8 mouse cellular contexts compared by ENCODE assay signal in the genomic region with DNA sequence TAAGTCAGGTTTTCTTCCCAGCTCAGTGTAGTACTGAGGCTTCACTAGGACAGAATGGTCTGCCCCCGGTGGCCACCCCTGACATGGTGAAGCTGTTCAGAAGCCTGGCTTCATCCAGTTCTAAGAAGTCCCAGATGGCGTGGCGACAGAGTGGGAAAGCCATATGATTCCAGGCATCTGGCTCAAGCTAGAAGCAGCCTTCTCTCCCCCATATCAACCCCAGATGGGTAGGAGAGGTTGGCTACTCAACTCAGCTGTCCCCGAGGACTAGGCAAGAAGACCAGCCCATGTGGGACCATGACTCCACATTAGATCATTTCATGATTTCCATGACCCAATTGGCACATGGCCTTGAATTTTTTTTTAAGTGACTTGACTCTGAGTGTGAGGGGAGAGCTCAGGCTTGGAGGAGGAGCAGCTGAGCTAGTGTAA. TPM values are rescaled to one million over a fixed set of nuclear protein-coding genes. Genes with fewer than 3 reads are reported as not detected.
DNase-seq lines count a peak whose midpoint lies in the region; ATAC-seq and TF ChIP-seq lines count a peak whose summit lies in the region.

No protein-coding gene starts in this region.

- no peak overlapping the region for H3K9ac ChIP-seq in MEL (ENCODE audit: control insufficient read depth, low read depth, low read length, poor library complexity, severe bottlenecking)
- no peak overlapping the region for H3K9ac ChIP-seq in heart, embryonic 15.5 days

- peak; percentile 26 for DNase-seq in adrenal gland, adult 8-10 months
- no peak for DNase-seq in adrenal gland, postnatal 25 days
- peak; percentile 66 for DNase-seq in kidney, postnatal 10 days
- no peak for DNase-seq in kidney, adult 18-20 months
- DNase-seq in MEL (ENCODE audit: low read depth, low spot score), result peak; percentile 24
- no peak for DNase-seq in layer of hippocampus, postnatal 25 days (ENCODE audit: extremely low spot score in 1 of 2, low spot score in 1 of 2)

- no peaks in the 10 kb centered on the region for H3K27me3 ChIP-seq in MEL (ENCODE audit: control insufficient read depth in 1 of 2, insufficient read depth in 2 of 2, low read length in 2 of 2)
- no peaks in the 10 kb centered on the region for H3K27me3 ChIP-seq in heart, embryonic 15.5 days

- no peak overlapping the region for H3K4me2 ChIP-seq in heart, embryonic 15.5 days

- ATAC-seq in heart, embryonic 15.5 days (replicated peaks; ENCODE audit: insufficient number of reproducible peaks, insufficient read depth, low FRiP score, low read depth), result 0 out of 2 replicates have a peak, but pooled peaks have one; percentile 19
- ATAC-seq in megakaryocyte progenitor cell, adult 5-6 weeks (replicated peaks; ENCODE audit: poor library complexity), result no peak

- no peak for TF ChIP-seq RAD21 in MEL (IDR thresholded peaks at IDR 0.05; ENCODE audit: low read depth, low read length)

- no peak for TF ChIP-seq POLR2A in MEL (IDR thresholded peaks at IDR 0.05; ENCODE audit: control insufficient read depth in 1 of 2, insufficient read depth in 1 of 2, low read depth in 1 of 2, low read length in 2 of 2, poor library complexity in 1 of 2)

- peak; percentile 20 to 34 (median 28); a peak in 5 of 6 replicates for TF ChIP-seq CTCF in MEL (IDR thresholded peaks at IDR 0.05 in 2 of 3, conservative IDR thresholded peaks at IDR 0.05 in 1 of 3; ENCODE audit: control insufficient read depth in 1 of 3, insufficient read depth in 1 of 3, low read depth in 2 of 3, low read length in 3 of 3, poor library complexity in 1 of 3, severe bottlenecking in 1 of 3)

- H3K4me1 ChIP-seq in MEL (ENCODE audit: control insufficient read depth in 1 of 2, insufficient read depth in 2 of 2, low read length in 2 of 2), result no peaks in the 10 kb centered on the region
- no peaks in the 10 kb centered on the region for H3K4me1 ChIP-seq in heart, embryonic 15.5 days (replicated peaks)

- 68% methylated on average over 4 of the region's 4 CpGs for WGBS in heart, embryonic 15.5 days

- no peaks in the 10 kb centered on the region for H3K9me3 ChIP-seq in MEL (replicated peaks; ENCODE audit: insufficient read depth, low read length)
- no peaks in the 10 kb centered on the region for H3K9me3 ChIP-seq in heart, embryonic 15.5 days (replicated peaks)

- TF ChIP-seq EP300 in MEL (IDR thresholded peaks at IDR 0.05; ENCODE audit: low read depth in 1 of 2, low read length in 2 of 2), result no peak

- H3K4me3 ChIP-seq in MEL (ENCODE audit: control insufficient read depth in 1 of 2, insufficient read depth in 1 of 2, low read depth in 2 of 2, low read length in 2 of 2), result no peak overlapping the region
- no peak overlapping the region for H3K4me3 ChIP-seq in heart, embryonic 15.5 days

- H3K79me2 ChIP-seq in MEL (ENCODE audit: control insufficient read depth, insufficient read depth, low read length, poor library complexity), result no peaks in the 10 kb centered on the region

- H3K36me3 ChIP-seq in MEL (ENCODE audit: control insufficient read depth in 1 of 2, insufficient read depth in 2 of 2, low read length in 2 of 2), result no peaks in the 10 kb centered on the region; a peak in 1 of 4 replicates
- H3K36me3 ChIP-seq in heart, embryonic 15.5 days, result peaks cover 17% of the 10 kb centered on the region; the same call in 1 of the 2 replicates

- no peak overlapping the region for H3K27ac ChIP-seq in MEL (ENCODE audit: control insufficient read depth, low read depth, low read length)
- H3K27ac ChIP-seq in heart, embryonic 15.5 days, result 0 out of 2 replicates have a peak overlapping the region, but pooled peaks have one; percentile 6

TF ChIP-seq in MEL, 35 proteins besides CTCF, POLR2A, EP300 and RAD21:
- no peak for TF ChIP-seq GABPA (IDR thresholded peaks at IDR 0.05; ENCODE audit: low read depth, low read length)
- TF ChIP-seq MAZ (IDR thresholded peaks at IDR 0.05; ENCODE audit: low read depth, low read length), result no peak
- TF ChIP-seq GATA1 (IDR thresholded peaks at IDR 0.05; ENCODE audit: low read depth, low read length), result no peak
- TF ChIP-seq NELFE (IDR thresholded peaks at IDR 0.05; ENCODE audit: low read depth, low read length), result no peak
- TF ChIP-seq ZMIZ1 (IDR thresholded peaks at IDR 0.05; ENCODE audit: low read depth, low read length), result no peak

RNA-seq across cellular contexts. Expression of gene Sh3pxd2b, which starts 27.5 kb away (rescaled TPM):
- total RNA-seq in adrenal gland, adult 8-10 months (2022), result 10 to 100 TPM in 2 of 4 experiments, 1 to 10 TPM in 2; 5.6 to 10.8 (median 8.8) TPM
- 4.6 and 5.1 TPM in 2 replicates for total RNA-seq in adrenal gland, postnatal 25 days (2021)
- 9.6 and 10.0 TPM in 2 replicates for total RNA-seq in MEL (2012; rRNA removed)
- polyA plus RNA-seq in MEL (2012; ENCODE audit: insufficient read depth in 1 of 2, insufficient read length in 2 of 2, low read depth in 1 of 2, low replicate concordance in 2 of 2, missing spikeins in 1 of 2), result 10 to 100 TPM in 1 of 2 experiments, not detected in 1; 17.0 TPM
- 9.3 and 15.5 TPM in 2 replicates for polyA plus RNA-seq in heart, embryonic 15.5 days (2015; fragmentation: Nextera tagmentation; extraction: Ambion mirVana)
- 10 to 100 TPM in 1 of 2 experiments, 1 to 10 TPM in 1; 9.8 to 10.9 TPM for total RNA-seq in layer of hippocampus, postnatal 25 days (2021)
- 6.1 and 7.2 TPM in 2 replicates for total RNA-seq in megakaryocyte progenitor cell, adult 5-6 weeks (2015)
- total RNA-seq in megakaryocyte progenitor cell, adult 5-6 weeks (2017), result 1.7 and 2.4 TPM in 2 replicates

Comparison
In these comparisons a context has a peak if more than half of its experiments do, and no peak if none do; other contexts are left out.
1. DNase-seq: peak in adrenal gland, adult 8-10 months (single experiment), kidney, postnatal 10 days (single experiment) and MEL (single experiment); none in adrenal gland, postnatal 25 days (single experiment), kidney, adult 18-20 months (single experiment) and layer of hippocampus, postnatal 25 days (0 of 2).